Mouse (Mus musculus): ENCODE measurements around the gene Trim65.

DNA sequence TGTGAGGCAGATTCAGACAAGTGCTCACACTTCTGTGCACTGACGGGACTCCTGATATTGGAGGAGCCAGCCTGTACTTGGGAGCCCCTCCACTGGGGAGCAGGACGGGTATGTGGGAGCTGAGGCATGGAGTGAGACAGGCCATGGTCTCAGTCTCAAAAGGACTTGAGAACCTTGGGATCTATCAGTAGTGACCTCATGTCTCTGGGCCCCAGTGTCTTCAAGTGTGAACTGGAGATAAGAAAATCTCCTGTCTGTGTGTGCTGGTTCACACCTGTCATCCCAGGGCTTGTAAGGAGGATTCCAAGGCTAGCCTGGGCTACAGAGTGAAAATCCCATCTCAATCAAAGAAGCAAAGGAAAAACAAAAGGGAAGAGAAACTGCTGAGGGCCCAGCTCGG is 12.5 kb upstream of the Trim65 start:
- TF ChIP-seq CTCF (IDR thresholded peaks at IDR 0.05; ENCODE audit: control insufficient read depth, insufficient read depth, insufficient replicate concordance, low read depth, low read length), result no peak
- no peak for TF ChIP-seq POLR2A (IDR thresholded peaks at IDR 0.05; ENCODE audit: control insufficient read depth, low read depth, low read length)

Data from testis, adult 2 months (tissue).